Mouse (Mus musculus): ENCODE results near the gene Gm20388. TPM values are rescaled to one million over a fixed set of nuclear protein-coding genes. Genes with fewer than 3 reads are reported as not detected.

Gene Gm20388
- polyA plus RNA-seq, 1 experiment from 2014 or later = 4.4 TPM

- Histone ChIP-seq H3K4me3 (replicated peaks) (no peak overlapping the region), H3K9me3 (no peaks in the 10 kb centered on the region), H3K9ac (replicated peaks) (no peak overlapping the region), H3K4me2 (replicated peaks) (no peak overlapping the region), H3K27me3 (no peaks in the 10 kb centered on the region), H3K4me1 (replicated peaks) (peaks cover 4% of the 10 kb centered on the region; the same call in 1 of the 2 replicates), H3K27ac (no peak overlapping the region), H3K36me3 (no peaks in the 10 kb centered on the region)
- no peak for ATAC-seq
- WGBS = 90% methylated on average over 15 of the region's 15 CpGs
These were observed 126.6 kb downstream of the Gm20388 start for GRCm38 (mm10) chr8:120037199-120037598.

- Histone ChIP-seq H3K4me3 (replicated peaks) (no peak overlapping the region), H3K27ac (no peak overlapping the region), H3K27me3 (no peaks in the 10 kb centered on the region), H3K9me3 (no peaks in the 10 kb centered on the region), H3K9ac (replicated peaks) (no peak overlapping the region), H3K4me2 (replicated peaks) (no peak overlapping the region), H3K36me3 (no peaks in the 10 kb centered on the region), H3K4me1 (replicated peaks) (peaks cover 4% of the 10 kb centered on the region; the same call in 1 of the 2 replicates)
- no peak for ATAC-seq
- 85% methylated on average over 8 of the region's 8 CpGs for WGBS
These were observed 127.0 kb downstream of the Gm20388 start for GRCm38 (mm10) chr8:120037611-120038010.

DNA sequence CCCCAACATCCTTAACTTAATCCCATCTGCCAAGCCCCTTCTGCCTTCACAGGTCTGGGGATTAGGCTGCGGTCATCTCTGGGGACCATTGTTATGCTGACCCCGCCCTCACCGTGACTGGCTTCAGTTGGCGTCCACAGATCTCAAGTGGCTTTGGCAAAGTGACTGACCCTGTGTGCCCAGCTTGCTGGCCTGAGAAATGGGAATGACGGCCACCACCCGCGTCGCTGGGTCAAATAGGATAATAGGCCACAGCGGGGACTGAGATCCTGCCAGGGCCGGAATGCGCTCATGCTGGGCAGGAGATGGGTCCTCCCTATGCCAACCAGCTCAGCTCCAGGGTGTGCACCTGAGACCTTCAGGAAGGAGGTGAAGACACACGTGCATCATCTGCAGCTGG lies 128.1 kb downstream of the Gm20388 start:
- no peak for ATAC-seq
- peaks cover 4% of the 10 kb centered on the region; the same call in 1 of the 2 replicates for H3K4me1 ChIP-seq (replicated peaks)
- no peaks in the 10 kb centered on the region for H3K27me3 ChIP-seq
- H3K9ac ChIP-seq (replicated peaks) = no peak overlapping the region
- no peak overlapping the region for H3K27ac ChIP-seq
- H3K4me3 ChIP-seq (replicated peaks) = no peak overlapping the region
- no peak overlapping the region for H3K4me2 ChIP-seq (replicated peaks)
- H3K9me3 ChIP-seq = no peaks in the 10 kb centered on the region
- H3K36me3 ChIP-seq = no peaks in the 10 kb centered on the region
- WGBS = 87% methylated on average over 12 of the region's 12 CpGs

DNA sequence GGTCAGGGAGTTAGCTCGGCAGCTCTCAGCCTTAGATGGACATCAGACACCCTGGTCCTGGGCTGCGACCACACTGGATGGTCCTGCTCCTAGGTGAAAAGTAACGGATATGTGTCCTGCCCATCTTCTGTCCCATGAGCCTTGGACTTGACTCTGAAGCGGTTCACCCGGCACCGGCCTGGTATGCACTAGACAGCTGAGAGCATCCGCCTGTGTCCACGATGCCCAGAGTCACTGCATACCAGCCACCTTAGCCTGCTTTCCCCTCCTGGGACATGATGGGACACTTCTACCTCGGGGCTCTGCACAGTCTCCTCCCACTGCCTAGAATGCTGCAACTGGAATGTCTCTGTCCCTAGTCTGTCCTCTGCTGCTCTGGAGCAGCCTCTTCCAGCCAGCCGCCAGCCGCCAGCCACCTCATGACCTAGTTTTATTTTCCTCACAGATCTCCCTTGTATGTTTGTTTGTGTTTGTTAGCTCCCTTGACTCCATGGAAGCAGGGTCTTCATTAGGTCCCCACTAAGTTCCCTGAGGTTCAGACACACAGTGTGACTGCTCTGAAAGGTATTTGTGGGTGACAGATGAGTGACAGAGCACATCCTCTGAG lies 128.8 kb downstream of the Gm20388 start:
- Histone ChIP-seq H3K36me3 (no peaks in the 10 kb centered on the region), H3K4me2 (replicated peaks) (no peak overlapping the region), H3K9ac (replicated peaks) (no peak overlapping the region), H3K27ac (no peak overlapping the region), H3K4me3 (replicated peaks) (no peak overlapping the region), H3K27me3 (no peaks in the 10 kb centered on the region), H3K9me3 (no peaks in the 10 kb centered on the region), H3K4me1 (replicated peaks) (peaks cover 2% of the 10 kb centered on the region; the same call in 1 of the 2 replicates)
- 85% methylated on average over 11 of the region's 11 CpGs for WGBS
- no peak for ATAC-seq

GRCm38 (mm10) chr8:120040861-120041260 lies 130.2 kb downstream of the Gm20388 start:
- WGBS = 85% methylated on average over 1 of the region's 1 CpGs
- Histone ChIP-seq H3K27ac (no peak overlapping the region), H3K9me3 (no peaks in the 10 kb centered on the region), H3K9ac (replicated peaks) (no peak overlapping the region), H3K4me3 (replicated peaks) (no peak overlapping the region), H3K27me3 (no peaks in the 10 kb centered on the region), H3K36me3 (no peaks in the 10 kb centered on the region), H3K4me1 (replicated peaks) (no peaks in the 10 kb centered on the region), H3K4me2 (replicated peaks) (no peak overlapping the region)
- ATAC-seq = no peak

- no peak overlapping the region for H3K4me2 ChIP-seq (replicated peaks)
- H3K4me1 ChIP-seq (replicated peaks) = 0 out of 2 replicates have a peak, but pooled peaks cover 10% of the 10 kb centered on the region
- no peaks in the 10 kb centered on the region for H3K9me3 ChIP-seq
- 83% methylated on average over 10 of the region's 10 CpGs for WGBS
- H3K9ac ChIP-seq (replicated peaks) = no peak overlapping the region
- H3K27ac ChIP-seq = no peak overlapping the region
- no peak overlapping the region for H3K4me3 ChIP-seq (replicated peaks)
- no peaks in the 10 kb centered on the region for H3K27me3 ChIP-seq
- H3K36me3 ChIP-seq = no peaks in the 10 kb centered on the region
- ATAC-seq = no peak
These were observed 132.1 kb downstream of the Gm20388 start for GRCm38 (mm10) chr8:120042542-120043312.

GRCm38 (mm10) chr8:120044907-120045306 lies 134.3 kb downstream of the Gm20388 start:
- Histone ChIP-seq H3K4me2 (replicated peaks) (no peak overlapping the region), H3K36me3 (no peaks in the 10 kb centered on the region), H3K4me1 (replicated peaks) (0 out of 2 replicates have a peak, but pooled peaks cover 10% of the 10 kb centered on the region), H3K9me3 (no peaks in the 10 kb centered on the region), H3K9ac (replicated peaks) (no peak overlapping the region), H3K27me3 (no peaks in the 10 kb centered on the region), H3K27ac (no peak overlapping the region), H3K4me3 (replicated peaks) (no peak overlapping the region)
- no peak for ATAC-seq
- WGBS = 87% methylated on average over 8 of the region's 8 CpGs

GRCm38 (mm10) chr8:120045471-120045870 lies 134.8 kb downstream of the Gm20388 start:
- Histone ChIP-seq H3K4me2 (replicated peaks) (no peak overlapping the region), H3K36me3 (no peaks in the 10 kb centered on the region), H3K9ac (replicated peaks) (no peak overlapping the region), H3K27ac (no peak overlapping the region), H3K4me1 (replicated peaks) (0 out of 2 replicates have a peak, but pooled peaks cover 10% of the 10 kb centered on the region), H3K9me3 (no peaks in the 10 kb centered on the region), H3K27me3 (no peaks in the 10 kb centered on the region), H3K4me3 (replicated peaks) (no peak overlapping the region)
- WGBS = 73% methylated on average over 5 of the region's 5 CpGs
- no peak for ATAC-seq

DNA sequence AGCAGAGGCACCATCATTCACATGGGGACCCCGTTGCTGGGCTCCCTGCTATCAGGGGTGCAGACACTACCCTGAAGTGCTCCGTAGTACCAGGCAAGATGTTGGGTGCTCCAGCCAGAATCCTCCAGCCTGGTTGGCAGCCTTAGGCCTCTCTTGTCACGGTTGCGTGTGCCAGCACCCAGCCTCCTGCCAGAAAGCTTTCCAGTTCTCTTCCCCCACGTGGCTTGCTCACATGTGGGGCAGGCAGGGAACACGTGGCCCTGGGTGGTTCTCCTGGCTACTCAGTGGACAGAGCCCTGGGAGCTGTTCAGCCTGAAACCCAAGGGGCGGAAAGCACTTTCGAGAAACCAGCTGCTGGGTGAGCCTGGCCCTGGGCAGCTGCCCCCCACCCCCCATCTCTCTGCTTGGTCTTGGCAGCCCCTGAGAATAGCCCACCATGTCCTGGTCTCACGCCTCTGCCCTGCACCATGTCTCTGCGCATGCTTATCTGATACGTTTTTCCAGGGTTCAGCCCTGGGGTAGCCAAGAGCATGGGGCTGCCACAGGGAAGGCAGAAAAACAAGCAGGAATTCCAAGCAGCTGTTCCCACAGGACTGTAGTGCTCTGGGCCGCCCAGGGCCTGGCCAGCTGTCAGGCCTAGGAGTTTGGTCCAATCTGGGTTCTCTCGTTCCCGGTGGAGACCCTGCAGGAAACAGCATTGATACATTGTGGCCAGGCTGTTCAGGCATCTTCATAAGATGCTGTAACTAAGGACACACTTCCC lies 135.8 kb downstream of the Gm20388 start:
- no peaks in the 10 kb centered on the region for H3K27me3 ChIP-seq
- 0 out of 2 replicates have a peak, but pooled peaks cover 10% of the 10 kb centered on the region for H3K4me1 ChIP-seq (replicated peaks)
- 69% methylated on average over 14 of the region's 14 CpGs for WGBS
- no peak overlapping the region for H3K4me2 ChIP-seq (replicated peaks)
- no peaks in the 10 kb centered on the region for H3K36me3 ChIP-seq
- no peak for ATAC-seq
- H3K9me3 ChIP-seq = no peaks in the 10 kb centered on the region
- no peak overlapping the region for H3K9ac ChIP-seq (replicated peaks)
- H3K27ac ChIP-seq = no peak overlapping the region
- H3K4me3 ChIP-seq (replicated peaks) = no peak overlapping the region

DNA sequence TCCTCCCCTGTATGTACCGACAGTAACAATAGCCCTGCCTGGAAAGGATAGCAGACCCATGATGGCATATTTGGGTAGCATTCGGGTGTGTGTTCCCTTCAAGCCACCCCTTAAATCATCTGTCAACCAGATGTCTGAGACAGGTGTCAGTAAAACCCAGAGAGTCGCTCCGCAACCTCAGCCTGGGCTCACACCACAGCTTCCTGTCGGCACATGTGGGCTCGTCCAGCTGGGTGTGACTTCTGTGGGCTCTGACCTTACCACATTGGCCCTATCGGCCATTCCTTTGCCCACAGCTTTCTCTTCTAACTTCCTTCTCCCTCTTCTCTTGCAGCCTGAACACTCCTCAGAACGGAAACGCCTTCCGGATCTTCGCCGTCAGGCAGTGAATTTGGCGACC lies 139.3 kb downstream of the Gm20388 start:
- no peak overlapping the region for H3K4me2 ChIP-seq (replicated peaks)
- WGBS = 92% methylated on average over 13 of the region's 13 CpGs
- ATAC-seq = no peak

DNA sequence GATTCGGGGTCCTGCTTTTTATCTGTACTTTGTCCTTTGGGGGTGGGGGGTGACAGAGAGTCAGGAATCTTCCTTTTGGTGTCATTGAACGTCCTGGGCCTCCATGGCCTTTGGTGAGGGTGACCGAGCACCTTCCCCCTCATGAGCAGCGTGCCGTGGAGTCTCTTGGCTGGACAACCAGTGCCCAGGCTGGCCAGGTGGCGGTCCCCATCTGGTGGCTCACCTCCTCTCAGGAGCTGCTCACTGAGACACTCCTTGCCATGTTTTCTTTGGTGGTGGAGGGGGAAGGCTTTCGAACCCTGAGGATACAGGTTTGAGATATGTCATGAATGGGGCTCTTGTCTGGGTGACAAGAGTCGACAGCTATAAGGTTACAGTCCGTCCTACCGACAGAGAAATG lies 139.7 kb downstream of the Gm20388 start:
- no peak for ATAC-seq
- no peaks in the 10 kb centered on the region for H3K9me3 ChIP-seq
- WGBS = 86% methylated on average over 10 of the region's 10 CpGs

More for the DNA sequence above, 139.3 kb downstream of the Gm20388 start:
- no peak overlapping the region for H3K4me3 ChIP-seq (replicated peaks)
- no peaks in the 10 kb centered on the region for H3K36me3 ChIP-seq
- H3K4me1 ChIP-seq (replicated peaks) = 0 out of 2 replicates have a peak, but pooled peaks cover 10% of the 10 kb centered on the region
- H3K27me3 ChIP-seq = no peaks in the 10 kb centered on the region
- no peak overlapping the region for H3K27ac ChIP-seq
- no peaks in the 10 kb centered on the region for H3K9me3 ChIP-seq
- no peak overlapping the region for H3K9ac ChIP-seq (replicated peaks)

GRCm38 (mm10) chr8:120051006-120051405 lies 140.4 kb downstream of the Gm20388 start:
- ATAC-seq = no peak
- WGBS = 66% methylated on average over 4 of the region's 4 CpGs
- H3K9ac ChIP-seq (replicated peaks) = no peak overlapping the region

More for the DNA sequence above, 139.7 kb downstream of the Gm20388 start:
- no peaks in the 10 kb centered on the region for H3K27me3 ChIP-seq
- H3K4me2 ChIP-seq (replicated peaks) = no peak overlapping the region
- 0 out of 2 replicates have a peak, but pooled peaks cover 10% of the 10 kb centered on the region for H3K4me1 ChIP-seq (replicated peaks)
- no peak overlapping the region for H3K9ac ChIP-seq (replicated peaks)
- no peak overlapping the region for H3K4me3 ChIP-seq (replicated peaks)
- H3K36me3 ChIP-seq = no peaks in the 10 kb centered on the region
- no peak overlapping the region for H3K27ac ChIP-seq

More at GRCm38 (mm10) chr8:120051006-120051405, 140.4 kb downstream of the Gm20388 start:
- no peak overlapping the region for H3K4me3 ChIP-seq (replicated peaks)
- no peak overlapping the region for H3K27ac ChIP-seq
- 0 out of 2 replicates have a peak, but pooled peaks cover 9% of the 10 kb centered on the region for H3K4me1 ChIP-seq (replicated peaks)
- no peaks in the 10 kb centered on the region for H3K9me3 ChIP-seq
- no peaks in the 10 kb centered on the region for H3K36me3 ChIP-seq
- H3K4me2 ChIP-seq (replicated peaks) = no peak overlapping the region
- H3K27me3 ChIP-seq = no peaks in the 10 kb centered on the region

Measured in midbrain, embryonic 13.5 days (tissue).